Mouse (Mus musculus): ENCODE results near the gene Zrsr1. TPM values are rescaled to one million over a fixed set of nuclear protein-coding genes. Genes with fewer than 3 reads are reported as not detected.
A peak's percentile ranks its signal among the peaks of the same experiment; 100 is the strongest.

Zrsr1 gene
- polyA plus RNA-seq, 1 experiment from 2014 or later, result 4.0 TPM

DNA sequence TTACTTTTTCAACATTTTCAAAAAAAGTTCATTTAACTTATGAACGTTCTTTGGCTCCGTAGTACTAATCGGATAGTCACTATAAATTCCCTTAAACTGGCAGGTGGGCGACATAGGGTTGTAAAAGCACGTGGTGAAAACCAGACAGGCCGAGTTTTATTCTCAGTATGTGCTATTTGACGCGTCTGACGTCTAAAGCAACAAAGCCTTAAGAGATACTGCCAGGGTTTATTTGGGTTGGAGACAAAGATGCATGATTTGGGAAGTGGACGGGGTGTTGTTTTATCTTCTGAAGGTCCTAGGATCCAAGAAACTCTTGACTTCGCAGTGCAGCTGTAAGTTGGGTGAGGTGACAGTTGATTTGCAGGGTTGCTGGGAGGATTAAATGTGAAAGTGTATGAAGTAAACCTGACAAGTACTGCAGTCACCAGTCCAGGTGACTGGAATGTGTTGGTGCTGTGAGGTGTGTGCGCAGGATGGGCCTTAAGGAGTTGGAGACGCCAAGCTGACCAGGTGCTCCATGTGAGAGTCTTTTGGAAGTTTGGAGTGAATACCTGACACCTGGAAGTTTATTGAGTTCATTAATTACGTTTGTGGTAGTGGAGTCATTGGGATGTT is 19.5 kb downstream of the Zrsr1 start:
- Histone ChIP-seq H3K27me3 (ENCODE audit: control insufficient read depth, insufficient read depth, low read depth, low read length) (no peaks in the 10 kb centered on the region), H3K36me3 (ENCODE audit: control insufficient read depth, insufficient read depth, low read length) (peaks cover 16% of the 10 kb centered on the region), H3K4me3 (ENCODE audit: low read length) (peak overlapping the region; percentile 97), H3K9me3 (ENCODE audit: control insufficient read depth, low read length) (no peaks in the 10 kb centered on the region), H3K9ac (ENCODE audit: low read length) (peak overlapping the region; percentile 88), H3K4me1 (replicated peaks; ENCODE audit: control insufficient read depth, insufficient read depth, low read length) (peaks cover 8% of the 10 kb centered on the region), H3K27ac (ENCODE audit: low read length) (peak overlapping the region; percentile 95), H3K4me2 (ENCODE audit: low read depth, low read length) (peak overlapping the region; percentile 91)
- no peak for ATAC-seq (ENCODE audit: low read depth)
- 3% methylated on average over 14 of the region's 14 CpGs for WGBS

DNA sequence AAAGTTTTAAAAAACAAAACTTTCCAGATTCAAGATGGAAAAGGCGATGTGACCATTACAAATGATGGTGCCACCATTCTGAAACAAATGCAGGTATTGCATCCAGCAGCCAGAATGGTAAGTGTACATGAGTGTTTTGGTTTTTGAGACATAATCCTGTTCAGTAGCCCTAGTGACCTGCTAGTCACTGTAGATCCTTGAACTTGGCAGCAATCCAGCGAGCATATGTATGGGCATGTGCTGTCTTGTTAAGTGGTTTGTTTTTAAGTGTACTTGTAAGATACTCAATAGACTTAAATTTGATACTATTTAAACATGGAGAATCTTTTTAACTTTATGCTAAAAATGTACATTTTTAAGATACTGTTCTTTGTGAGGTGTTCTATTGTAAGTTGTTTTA is 22.5 kb downstream of the Zrsr1 start:
- Histone ChIP-seq H3K27ac (ENCODE audit: low read length) (no peak overlapping the region), H3K4me2 (ENCODE audit: low read depth, low read length) (no peak overlapping the region), H3K36me3 (ENCODE audit: control insufficient read depth, insufficient read depth, low read length) (peaks cover 29% of the 10 kb centered on the region), H3K9ac (ENCODE audit: low read length) (no peak overlapping the region), H3K27me3 (ENCODE audit: control insufficient read depth, insufficient read depth, low read depth, low read length) (no peaks in the 10 kb centered on the region), H3K4me3 (ENCODE audit: low read length) (no peak overlapping the region), H3K9me3 (ENCODE audit: control insufficient read depth, low read length) (no peaks in the 10 kb centered on the region), H3K4me1 (replicated peaks; ENCODE audit: control insufficient read depth, insufficient read depth, low read length) (peaks cover 8% of the 10 kb centered on the region)
- 73% methylated on average over 2 of the region's 2 CpGs for WGBS
- ATAC-seq (ENCODE audit: low read depth), result no peak

DNA sequence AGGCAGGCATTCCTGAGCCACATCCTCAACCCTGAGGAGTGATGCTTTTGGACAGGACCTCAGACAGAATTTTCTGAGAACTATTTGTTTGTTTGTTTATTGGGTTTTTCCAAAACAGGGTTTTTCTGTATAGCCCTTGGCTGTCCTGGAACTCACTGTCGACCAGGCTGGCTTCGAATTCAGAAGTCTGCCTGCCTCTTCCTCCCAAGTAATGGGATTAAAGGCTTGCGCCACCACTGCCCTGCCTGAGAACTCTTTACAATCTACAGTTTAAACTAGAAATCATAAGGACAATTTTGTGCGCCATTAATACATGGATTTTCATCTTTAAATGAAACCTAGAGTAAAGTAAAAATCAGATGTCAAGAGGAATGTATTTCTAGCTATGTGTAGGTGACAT is 23.7 kb downstream of the Zrsr1 start:
- no peaks in the 10 kb centered on the region for H3K9me3 ChIP-seq (ENCODE audit: control insufficient read depth, low read length)
- no peak for ATAC-seq (ENCODE audit: low read depth)
- 91% methylated on average over 4 of the region's 4 CpGs for WGBS
- H3K27me3 ChIP-seq (ENCODE audit: control insufficient read depth, insufficient read depth, low read depth, low read length), result no peaks in the 10 kb centered on the region
- H3K4me1 ChIP-seq (replicated peaks; ENCODE audit: control insufficient read depth, insufficient read depth, low read length), result peaks cover 8% of the 10 kb centered on the region
- peaks cover 39% of the 10 kb centered on the region for H3K36me3 ChIP-seq (ENCODE audit: control insufficient read depth, insufficient read depth, low read length)
- no peak overlapping the region for H3K9ac ChIP-seq (ENCODE audit: low read length)
- H3K4me2 ChIP-seq (ENCODE audit: low read depth, low read length), result no peak overlapping the region
- H3K4me3 ChIP-seq (ENCODE audit: low read length), result no peak overlapping the region
- H3K27ac ChIP-seq (ENCODE audit: low read length), result no peak overlapping the region

DNA sequence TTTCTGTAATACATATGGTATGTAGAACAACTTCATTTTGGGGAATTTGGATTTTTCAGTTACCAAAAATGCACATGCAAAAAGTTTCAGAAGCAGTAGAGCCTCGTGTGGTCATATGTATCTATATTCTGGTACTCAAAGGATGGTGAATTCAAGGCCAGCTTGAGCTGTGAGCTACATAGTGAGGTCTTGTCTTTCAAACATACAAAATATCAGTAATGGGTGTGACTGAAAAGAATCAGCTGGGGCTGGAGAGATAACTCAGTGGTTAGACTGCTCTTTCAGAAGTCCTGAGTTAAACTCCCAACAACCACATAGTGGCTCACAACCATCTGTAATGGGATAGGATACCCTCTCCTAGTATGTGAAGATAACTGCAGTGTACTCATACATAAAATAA is 26.5 kb downstream of the Zrsr1 start:
- WGBS, result 63% methylated on average over 1 of the region's 1 CpGs
- no peak for ATAC-seq (ENCODE audit: low read depth)

DNA sequence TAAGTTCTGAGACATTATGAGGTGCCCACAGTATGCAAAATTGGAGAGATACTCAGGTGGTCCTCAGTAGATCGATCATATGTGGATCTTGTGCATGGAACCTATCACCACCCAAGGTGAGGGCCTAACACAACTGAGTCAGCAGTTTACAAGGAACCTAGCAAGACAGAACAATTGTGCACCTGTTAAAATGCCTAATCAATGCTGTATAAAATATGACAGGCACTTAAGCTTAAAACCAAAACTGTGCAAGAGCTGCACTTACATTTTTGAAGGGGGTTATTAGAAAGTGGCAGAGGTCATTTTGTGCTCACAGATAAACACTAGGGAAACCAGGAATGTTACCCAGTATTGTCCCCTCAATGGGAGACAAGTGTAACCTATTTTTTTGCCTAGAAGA is 33.5 kb downstream of the Zrsr1 start:
- H3K4me3 ChIP-seq (ENCODE audit: low read length), result no peak overlapping the region
- H3K27me3 ChIP-seq (ENCODE audit: control insufficient read depth, insufficient read depth, low read depth, low read length), result no peaks in the 10 kb centered on the region
- WGBS, result 84% methylated on average over 1 of the region's 1 CpGs
- no peak overlapping the region for H3K27ac ChIP-seq (ENCODE audit: low read length)
- H3K9me3 ChIP-seq (ENCODE audit: control insufficient read depth, low read length), result no peaks in the 10 kb centered on the region
- H3K36me3 ChIP-seq (ENCODE audit: control insufficient read depth, insufficient read depth, low read length), result peaks cover 25% of the 10 kb centered on the region
- 0 out of 2 replicates have a peak, but pooled peaks cover 7% of the 10 kb centered on the region for H3K4me1 ChIP-seq (replicated peaks; ENCODE audit: control insufficient read depth, insufficient read depth, low read length)
- no peak for ATAC-seq (ENCODE audit: low read depth)
- no peak overlapping the region for H3K9ac ChIP-seq (ENCODE audit: low read length)
- H3K4me2 ChIP-seq (ENCODE audit: low read depth, low read length), result no peak overlapping the region

More for the DNA sequence above, 26.5 kb downstream of the Zrsr1 start:
- no peak overlapping the region for H3K4me3 ChIP-seq (ENCODE audit: low read length)
- H3K9me3 ChIP-seq (ENCODE audit: control insufficient read depth, low read length), result no peaks in the 10 kb centered on the region
- peaks cover 55% of the 10 kb centered on the region for H3K36me3 ChIP-seq (ENCODE audit: control insufficient read depth, insufficient read depth, low read length)
- no peaks in the 10 kb centered on the region for H3K4me1 ChIP-seq (replicated peaks; ENCODE audit: control insufficient read depth, insufficient read depth, low read length)
- no peak overlapping the region for H3K4me2 ChIP-seq (ENCODE audit: low read depth, low read length)
- no peak overlapping the region for H3K27ac ChIP-seq (ENCODE audit: low read length)
- H3K27me3 ChIP-seq (ENCODE audit: control insufficient read depth, insufficient read depth, low read depth, low read length), result no peaks in the 10 kb centered on the region
- H3K9ac ChIP-seq (ENCODE audit: low read length), result no peak overlapping the region

DNA sequence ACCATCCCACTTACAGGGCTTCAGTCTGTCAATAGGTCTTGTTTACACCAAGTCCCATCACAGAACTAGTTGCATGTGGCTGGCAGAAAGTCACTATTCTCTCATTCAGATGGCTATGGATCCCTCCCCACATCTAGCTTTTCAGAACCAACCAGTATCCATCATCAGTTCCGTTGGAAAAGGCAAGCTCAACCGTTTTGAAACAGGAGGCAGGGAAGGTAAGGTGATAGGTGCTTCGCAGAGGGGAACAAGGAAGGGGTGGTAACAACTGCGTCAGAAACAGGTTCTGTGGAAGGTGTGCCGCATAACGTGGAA is 35.3 kb downstream of the Zrsr1 start:
- no peak for ATAC-seq (ENCODE audit: low read depth)
- peaks cover 14% of the 10 kb centered on the region for H3K36me3 ChIP-seq (ENCODE audit: control insufficient read depth, insufficient read depth, low read length)
- H3K9me3 ChIP-seq (ENCODE audit: control insufficient read depth, low read length), result no peaks in the 10 kb centered on the region
- H3K4me2 ChIP-seq (ENCODE audit: low read depth, low read length), result peak overlapping the region; percentile 92
- H3K27ac ChIP-seq (ENCODE audit: low read length), result no peak overlapping the region
- peak overlapping the region; percentile 56 for H3K9ac ChIP-seq (ENCODE audit: low read length)
- 3% methylated on average over 6 of the region's 6 CpGs for WGBS
- H3K4me3 ChIP-seq (ENCODE audit: low read length), result peak overlapping the region; percentile 59
- no peaks in the 10 kb centered on the region for H3K27me3 ChIP-seq (ENCODE audit: control insufficient read depth, insufficient read depth, low read depth, low read length)
- 0 out of 2 replicates have a peak, but pooled peaks cover 7% of the 10 kb centered on the region for H3K4me1 ChIP-seq (replicated peaks; ENCODE audit: control insufficient read depth, insufficient read depth, low read length)

DNA sequence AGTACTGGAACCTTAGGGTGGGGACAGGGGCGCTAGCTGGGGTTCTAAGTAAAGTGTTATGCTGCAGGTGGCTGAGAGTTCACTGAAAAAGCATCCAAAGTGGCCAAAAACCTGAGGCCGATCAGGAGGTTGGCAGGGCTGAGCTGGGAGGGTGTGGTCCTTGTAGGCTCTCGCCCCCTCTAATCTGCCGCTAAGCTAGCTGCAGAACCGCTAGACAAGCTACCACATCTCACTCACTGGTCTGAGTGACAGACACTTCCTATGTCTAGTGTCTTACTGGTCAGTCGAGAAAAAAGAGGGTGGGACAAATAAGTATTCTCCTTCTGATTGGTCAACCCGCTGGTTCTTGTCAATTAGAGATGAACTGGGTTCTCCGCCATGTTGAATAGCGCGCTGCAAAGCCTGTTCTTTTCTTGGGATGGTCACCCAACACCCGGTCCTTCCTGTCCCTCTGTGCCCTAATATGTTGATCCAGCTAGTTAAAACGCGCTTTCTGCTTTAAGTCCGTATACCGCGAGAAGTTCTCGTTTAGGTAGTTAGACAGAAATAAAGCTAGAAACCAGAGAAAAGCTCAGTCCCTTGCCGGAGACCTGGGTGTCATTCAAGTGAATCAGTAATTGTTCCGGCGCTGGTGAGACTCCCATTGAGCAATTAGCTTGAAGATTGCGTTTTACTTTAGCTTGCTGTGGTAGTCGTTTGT is 35.8 kb downstream of the Zrsr1 start, which contains the start of gene Fam161a:
Gene Fam161a (plus strand): TSS at position 51 of the 700 bp plus-strand sequence.
- WGBS, result under 1% methylated on average over 22 of the region's 22 CpGs

DNA sequence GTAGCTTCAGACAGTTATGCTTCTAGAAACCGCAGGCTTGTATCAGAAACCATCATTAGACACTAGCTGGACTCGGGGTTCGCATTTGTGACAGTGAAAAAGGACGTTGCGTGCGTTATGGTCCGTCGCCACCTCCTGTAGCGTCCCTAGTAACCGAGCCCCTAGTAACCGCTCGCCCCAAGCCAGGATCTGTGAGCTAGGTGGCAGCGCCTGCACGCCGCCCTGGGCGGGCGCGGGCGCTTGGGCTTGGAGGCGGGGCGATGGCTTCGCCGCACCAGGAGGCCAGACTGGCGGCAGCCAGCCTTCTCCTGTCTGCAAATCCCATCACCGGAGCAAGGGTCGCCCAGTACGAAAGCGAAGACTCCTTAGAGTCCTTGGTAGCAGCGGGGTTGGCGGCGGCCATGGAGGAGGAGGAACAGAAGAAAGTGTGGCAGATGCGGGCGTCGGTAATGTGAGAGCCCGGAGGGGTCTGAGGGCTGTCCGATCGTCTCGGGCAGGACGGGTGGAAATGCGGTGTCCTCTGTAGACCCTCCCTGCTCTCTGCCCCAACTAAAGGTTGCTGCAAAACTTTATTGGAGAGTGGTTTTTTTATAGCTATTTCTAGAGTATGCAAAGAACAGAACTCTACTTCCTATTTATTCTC is 36.5 kb downstream of the Zrsr1 start:
- Histone ChIP-seq H3K9ac (ENCODE audit: low read length) (peak overlapping the region; percentile 72), H3K36me3 (ENCODE audit: control insufficient read depth, insufficient read depth, low read length) (peaks cover 8% of the 10 kb centered on the region; the same call in 1 of the 2 replicates), H3K27me3 (ENCODE audit: control insufficient read depth, insufficient read depth, low read depth, low read length) (no peaks in the 10 kb centered on the region), H3K27ac (ENCODE audit: low read length) (peak overlapping the region; percentile 84), H3K9me3 (ENCODE audit: control insufficient read depth, low read length) (no peaks in the 10 kb centered on the region), H3K4me2 (ENCODE audit: low read depth, low read length) (peak overlapping the region; percentile 92), H3K4me3 (ENCODE audit: low read length) (peak overlapping the region; percentile 59), H3K4me1 (replicated peaks; ENCODE audit: control insufficient read depth, insufficient read depth, low read length) (0 out of 2 replicates have a peak, but pooled peaks cover 7% of the 10 kb centered on the region)
- peak; percentile 96 for ATAC-seq (ENCODE audit: low read depth)
- WGBS, result under 1% methylated on average over 40 of the region's 40 CpGs

More for the DNA sequence above, 35.8 kb downstream of the Zrsr1 start, which contains the start of gene Fam161a:
- Histone ChIP-seq H3K4me1 (replicated peaks; ENCODE audit: control insufficient read depth, insufficient read depth, low read length) (0 out of 2 replicates have a peak, but pooled peaks cover 7% of the 10 kb centered on the region), H3K9me3 (ENCODE audit: control insufficient read depth, low read length) (no peaks in the 10 kb centered on the region), H3K4me2 (ENCODE audit: low read depth, low read length) (peak within 1 kb of the TSS; percentile 92), H3K27ac (ENCODE audit: low read length) (peak within 1 kb of the TSS; percentile 84), H3K27me3 (ENCODE audit: control insufficient read depth, insufficient read depth, low read depth, low read length) (no peaks in the 10 kb centered on the region), H3K4me3 (ENCODE audit: low read length) (peak within 1 kb of the TSS; percentile 59), H3K9ac (ENCODE audit: low read length) (peak within 1 kb of the TSS; percentile 72), H3K36me3 (ENCODE audit: control insufficient read depth, insufficient read depth, low read length) (peaks cover 10% of the 10 kb centered on the region)
- peak; percentile 96 for ATAC-seq (ENCODE audit: low read depth)

DNA sequence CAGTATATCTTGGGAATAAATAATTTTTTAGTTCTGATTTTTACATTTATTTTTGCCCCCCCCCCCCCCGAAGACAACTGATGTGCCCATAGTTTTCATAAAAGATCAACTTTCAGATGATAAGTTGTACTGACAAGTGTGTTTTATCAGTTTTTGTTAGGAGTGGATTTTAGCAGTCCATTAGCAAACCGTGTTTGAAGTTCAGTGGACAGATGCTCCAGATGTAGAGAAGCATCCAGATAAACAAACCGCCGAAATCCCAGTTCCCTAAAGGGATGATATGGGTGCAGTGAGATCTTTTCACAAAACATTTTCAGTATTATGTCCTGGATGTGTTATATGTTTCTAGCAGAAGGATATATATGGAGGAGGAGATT is 37.0 kb downstream of the Zrsr1 start:
- H3K27ac ChIP-seq (ENCODE audit: low read length), result no peak overlapping the region; the same call in 1 of the 2 replicates
- 15% methylated on average over 4 of the region's 4 CpGs for WGBS
- no peaks in the 10 kb centered on the region for H3K9me3 ChIP-seq (ENCODE audit: control insufficient read depth, low read length)
- H3K27me3 ChIP-seq (ENCODE audit: control insufficient read depth, insufficient read depth, low read depth, low read length), result no peaks in the 10 kb centered on the region
- ATAC-seq (ENCODE audit: low read depth), result no peak
- peaks cover 4% of the 10 kb centered on the region; the same call in 1 of the 2 replicates for H3K36me3 ChIP-seq (ENCODE audit: control insufficient read depth, insufficient read depth, low read length)
- peak overlapping the region; percentile 72 for H3K9ac ChIP-seq (ENCODE audit: low read length)
- peak overlapping the region; percentile 59 for H3K4me3 ChIP-seq (ENCODE audit: low read length)
- H3K4me2 ChIP-seq (ENCODE audit: low read depth, low read length), result peak overlapping the region; percentile 92
- 0 out of 2 replicates have a peak, but pooled peaks cover 7% of the 10 kb centered on the region for H3K4me1 ChIP-seq (replicated peaks; ENCODE audit: control insufficient read depth, insufficient read depth, low read length)

Data from lung, embryonic 16.5 days (tissue).